Mouse (Mus musculus) lung, postnatal 10 days (tissue): ENCODE measurements at regions not wholly inside any gene's neighbourhood (a gene's known extent, or its start where the extent isn't known, plus 50 kb on each side); places are given as distances from the start of the nearest gene placed in this dataset.
A peak's percentile ranks its signal among the peaks of the same experiment; 100 is the strongest.

Source experiments
- DNase-seq: peaks from one replicate; pipeline ENCODE4 v3.0.0; 2021

GRCm38 (mm10) chr1:165086131-165086530 lies 74.4 kb downstream of the Tbx19 start:
- no peak for DNase-seq

- DNase-seq: no peak
These were observed 75.8 kb downstream of the Tbx19 start for GRCm38 (mm10) chr1:165084753-165085152.

- peak; percentile 7 for DNase-seq
These were observed 76.4 kb downstream of the Tbx19 start for GRCm38 (mm10) chr1:165084179-165084578.

DNA sequence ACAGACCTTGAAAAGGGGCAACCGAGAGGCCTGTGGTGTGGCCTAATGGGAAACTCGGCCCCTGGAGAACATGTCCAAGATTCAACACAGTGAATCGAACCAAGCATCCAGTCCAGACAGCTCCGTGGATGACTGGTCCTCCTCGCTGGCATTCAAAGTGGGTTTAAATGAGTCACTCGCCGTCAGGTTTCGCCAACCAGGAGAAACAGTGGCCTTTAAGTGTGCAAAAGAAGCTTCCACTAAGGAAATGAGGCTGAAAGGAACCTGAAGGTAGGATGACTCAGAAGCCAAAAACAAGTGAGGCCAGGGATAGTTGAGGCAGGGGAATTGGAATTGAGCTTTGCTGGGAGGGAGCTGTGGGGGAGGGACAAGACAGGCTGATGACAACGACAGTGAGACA lies 80.2 kb downstream of the Tbx19 start:
- no peak for DNase-seq

DNA sequence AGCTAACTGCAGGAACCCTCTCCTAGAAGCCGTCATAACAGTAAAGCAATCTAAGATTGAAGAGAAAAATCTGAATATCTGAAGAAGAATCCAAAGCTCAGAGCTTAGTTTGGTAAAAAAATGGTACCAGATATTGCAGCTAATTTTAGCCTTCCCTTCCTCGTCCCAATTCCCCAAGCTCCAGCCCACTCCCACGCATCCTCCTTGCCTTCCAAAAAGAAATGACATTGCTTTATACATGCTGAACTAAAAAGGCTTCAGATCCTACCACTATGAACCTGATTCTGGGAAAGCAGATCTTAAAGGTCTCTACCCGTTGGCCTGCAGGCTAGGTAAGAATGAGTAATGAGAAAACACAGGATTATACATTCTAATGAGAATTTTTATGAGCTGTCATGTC lies 83.3 kb downstream of the Tbx19 start:
- DNase-seq: no peak

DNA sequence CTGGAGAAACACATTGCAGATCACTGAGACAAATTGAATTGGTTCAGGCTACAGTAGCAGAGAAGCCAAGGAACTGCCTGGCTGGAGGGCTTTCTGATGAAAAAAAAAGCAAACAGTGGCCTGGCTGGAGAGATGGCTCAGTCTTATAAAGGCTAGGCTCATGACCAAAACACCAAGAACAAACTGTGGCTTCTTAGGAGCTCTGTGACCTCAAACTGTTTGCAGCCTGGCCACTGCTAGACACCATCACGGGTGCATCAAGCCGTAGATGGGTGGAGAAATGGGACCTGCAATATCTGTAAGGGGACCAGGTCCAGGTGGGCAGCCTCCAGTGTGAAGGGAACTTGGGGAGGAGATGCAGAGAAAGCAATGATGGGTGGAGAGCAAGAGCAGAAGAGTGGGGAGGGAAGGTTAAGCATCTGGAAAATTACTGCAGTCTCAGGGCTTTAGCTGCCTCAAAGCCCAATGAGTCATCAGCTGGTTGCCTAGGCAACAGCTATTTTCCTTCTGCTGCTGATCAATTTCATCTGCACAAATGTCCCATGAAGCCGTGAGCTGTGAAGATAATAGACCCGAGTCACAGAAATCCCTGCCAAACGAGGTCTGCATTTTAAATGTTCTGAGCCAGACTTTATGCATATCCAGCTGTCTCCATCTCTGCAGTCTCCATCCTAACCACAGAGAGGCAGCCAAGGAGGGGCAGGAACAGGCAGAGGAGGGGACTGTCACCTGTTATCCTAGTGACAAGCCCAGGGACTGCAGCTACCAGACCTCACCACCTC lies 85.1 kb downstream of the Tbx19 start:
- DNase-seq: no peak

DNA sequence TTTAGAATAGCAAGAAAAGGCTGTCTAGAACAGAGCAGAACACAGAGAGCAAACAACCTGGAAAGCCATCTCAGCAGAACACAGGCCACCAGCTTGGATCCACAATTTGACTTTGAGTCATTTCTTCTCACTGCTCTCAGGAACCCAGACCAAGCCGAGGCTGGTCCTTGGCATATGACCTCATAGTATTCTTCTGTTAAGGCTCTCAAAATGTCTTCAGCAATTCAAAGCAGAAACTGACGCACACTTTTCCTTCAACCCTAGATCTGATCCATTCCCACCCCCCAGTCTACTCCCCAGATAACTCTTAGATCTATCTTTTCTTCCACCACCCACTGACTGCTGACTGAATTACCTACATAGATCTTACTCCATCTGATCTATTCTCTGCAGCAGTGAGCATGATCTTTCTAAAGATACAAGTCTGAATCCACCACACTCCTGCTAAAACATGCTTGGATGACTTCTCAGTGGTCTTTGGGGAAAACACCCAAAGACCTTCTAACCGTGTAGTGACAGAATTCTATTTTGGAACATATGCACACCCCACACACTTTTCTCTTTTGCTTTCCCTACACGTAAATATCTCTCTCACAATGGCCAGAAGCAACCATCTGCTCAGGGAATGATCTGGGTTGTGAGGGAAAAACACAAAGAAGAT lies 88.6 kb downstream of the Tbx19 start:
- DNase-seq: no peak

GRCm38 (mm10) chr1:165064981-165065380 lies 95.6 kb downstream of the Tbx19 start:
- no peak for DNase-seq

DNA sequence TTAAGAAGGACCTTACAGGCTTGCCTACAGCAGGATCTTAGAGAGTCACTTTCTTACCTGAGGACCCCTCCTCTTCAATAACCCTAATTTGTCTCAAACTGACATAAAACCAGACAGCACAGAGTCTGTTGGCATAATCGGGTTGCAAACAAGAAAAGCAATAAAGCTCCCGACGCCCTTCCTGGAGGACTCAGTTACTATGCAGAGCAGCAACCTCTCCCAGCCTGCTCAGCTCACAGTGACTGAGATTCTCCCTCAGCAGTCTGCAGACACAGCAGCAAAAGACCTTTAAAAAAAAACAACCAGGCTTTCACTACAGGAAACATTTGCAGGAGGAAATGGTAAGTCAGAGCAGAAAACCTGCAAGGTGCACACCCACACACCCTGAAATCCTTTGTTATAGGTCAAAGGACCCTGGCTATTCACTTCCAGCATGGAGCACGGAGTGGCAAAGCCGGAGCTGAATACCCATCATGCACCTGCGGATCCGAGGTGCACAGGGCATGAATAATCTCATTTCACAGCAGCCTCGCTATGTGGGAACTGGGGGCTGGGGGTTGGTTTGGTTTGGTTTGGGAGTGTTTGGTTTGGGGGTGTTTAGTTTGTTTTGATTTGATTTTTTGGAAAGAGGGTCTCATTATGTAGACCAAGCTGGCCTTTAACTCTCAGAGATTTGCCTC lies 97.6 kb downstream of the Tbx19 start:
- no peak for DNase-seq

DNA sequence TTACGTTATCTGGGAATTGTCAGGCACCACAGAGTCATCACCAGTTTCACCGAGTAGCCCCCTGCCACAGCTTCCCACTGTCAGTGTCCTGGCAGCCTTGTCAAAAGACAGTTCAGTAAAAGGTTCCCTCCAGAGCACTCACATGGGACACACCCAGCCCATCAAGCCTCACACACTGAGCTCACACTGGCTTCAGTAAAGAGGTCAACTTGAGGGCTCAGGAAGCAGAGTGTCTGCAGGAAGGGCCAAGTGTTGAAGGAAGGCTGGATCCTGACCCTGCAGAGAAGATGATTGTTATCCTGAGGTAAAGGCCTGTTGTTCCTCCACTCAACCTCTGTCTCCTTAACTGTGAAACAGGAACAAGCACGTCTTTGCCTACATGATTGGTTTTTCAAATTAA lies 99.2 kb downstream of the Tbx19 start:
- no peak for DNase-seq

- no peak for DNase-seq
These were observed 106.3 kb downstream of the Tbx19 start for GRCm38 (mm10) chr1:165054245-165054644.

DNA sequence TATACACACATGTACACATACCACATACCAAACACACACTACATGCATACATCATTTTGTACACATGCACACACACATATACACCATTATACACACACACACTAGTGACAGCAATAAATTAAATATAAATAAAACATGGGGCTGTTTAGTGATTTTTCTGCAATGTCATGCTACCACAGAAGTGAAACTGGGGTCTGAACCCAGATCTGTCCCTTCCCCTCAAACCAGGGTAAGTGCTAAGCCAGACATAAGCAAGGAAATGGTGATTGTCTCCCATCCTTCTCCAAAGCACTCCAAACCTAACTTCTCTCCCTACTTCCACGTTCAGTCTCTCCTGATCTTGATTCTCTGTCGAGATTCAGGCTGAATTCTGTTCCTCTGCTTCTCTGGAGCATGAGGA lies 109.3 kb downstream of the Tbx19 start:
- DNase-seq: no peak

- DNase-seq: no peak
These were observed 110.4 kb downstream of the Tbx19 start for GRCm38 (mm10) chr1:165050176-165050575.

DNA sequence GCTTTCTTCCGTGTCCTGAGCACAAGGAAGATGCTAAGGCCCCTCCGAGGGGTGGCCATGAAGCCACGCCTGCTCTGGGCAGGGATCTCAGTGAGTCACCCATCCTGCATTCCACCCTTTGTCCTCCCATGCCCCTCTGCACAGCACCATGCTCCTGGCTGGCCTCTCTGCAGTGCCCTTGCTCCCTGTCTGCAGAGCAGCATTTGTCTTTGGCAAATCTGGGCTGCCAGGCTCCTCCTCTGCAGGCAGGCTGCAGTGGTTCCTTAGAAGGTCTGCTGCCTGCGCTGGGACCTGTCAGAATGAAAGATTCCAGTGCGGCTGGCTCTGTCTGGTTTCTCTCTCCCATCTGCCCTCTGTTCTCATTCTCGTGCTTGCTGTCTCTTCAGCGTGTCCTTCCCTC lies 111.3 kb upstream of the Xcl1 start:
- DNase-seq: peak; percentile 32

GRCm38 (mm10) chr1:165046056-165046455 lies 110.7 kb upstream of the Xcl1 start:
- DNase-seq: no peak

DNA sequence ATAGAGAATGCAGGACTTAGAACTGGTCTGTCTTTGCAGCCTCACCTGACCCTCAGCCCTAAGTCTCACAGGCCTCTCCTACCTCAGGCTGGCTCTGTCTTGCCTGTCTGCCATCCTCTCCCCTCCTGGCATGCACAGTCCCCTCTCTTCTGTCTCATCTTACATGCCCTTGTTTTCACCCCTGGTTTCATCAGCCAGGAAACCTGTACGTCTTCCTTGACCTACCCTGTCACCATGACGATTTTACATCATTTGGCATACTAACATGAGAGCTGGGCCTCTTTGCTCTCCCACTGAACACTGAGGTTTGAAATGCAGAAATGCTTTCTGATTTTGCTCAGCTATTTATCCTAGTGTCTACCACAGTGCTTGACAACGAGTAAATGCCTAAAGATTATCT lies 108.0 kb upstream of the Xcl1 start:
- DNase-seq: no peak

DNA sequence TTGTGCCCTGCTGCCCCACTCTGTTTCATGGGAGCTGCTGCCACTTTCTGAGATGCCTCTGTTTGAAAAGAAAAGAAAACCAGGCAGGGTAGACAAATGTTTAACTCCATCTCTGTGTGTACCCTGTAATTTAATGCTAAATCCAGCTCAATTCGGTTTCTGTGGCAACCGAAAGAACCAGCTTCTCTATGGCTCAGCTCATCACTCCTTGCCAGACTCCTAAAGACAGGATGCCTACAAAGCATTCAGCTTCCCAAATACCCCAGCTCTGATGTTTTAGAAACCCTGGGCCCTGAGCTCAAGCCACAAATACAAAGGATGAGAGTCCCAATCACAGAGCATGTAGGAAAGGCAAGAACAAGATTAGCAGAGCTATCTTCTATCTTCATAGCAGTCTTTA lies 106.8 kb upstream of the Xcl1 start:
- DNase-seq: no peak

- DNase-seq: no peak
These were observed 101.3 kb upstream of the Xcl1 start for GRCm38 (mm10) chr1:165036631-165037030.

GRCm38 (mm10) chr1:165035618-165036017 lies 100.3 kb upstream of the Xcl1 start:
- peak; percentile 17 for DNase-seq

GRCm38 (mm10) chr1:165020960-165021563 lies 85.7 kb upstream of the Xcl1 start:
- no peak for DNase-seq

GRCm38 (mm10) chr1:165018692-165019309 lies 83.5 kb upstream of the Xcl1 start:
- DNase-seq: no peak

- DNase-seq: no peak
These were observed 82.9 kb upstream of the Xcl1 start for GRCm38 (mm10) chr1:165018236-165018635.

- no peak for DNase-seq
These were observed 82.5 kb upstream of the Xcl1 start for GRCm38 (mm10) chr1:165017793-165018192.
